Mouse (Mus musculus) stomach, embryonic 15.5 days (tissue): ENCODE measurements around the gene Tomm40l. TPM values are rescaled to one million over a fixed set of nuclear protein-coding genes. Genes with fewer than 3 reads are reported as not detected.

Experiments
- ATAC-seq: fragments of 200-750 bp; cut with Nextera tagmentation; 2 replicates; pipeline ENCODE4 v1.8.0; 2017; ENCODE audit warnings: low read depth, moderate number of reproducible peaks, moderate TSS enrichment; ENCODE audit not compliant: insufficient read depth, low FRiP score
- H3K27ac ChIP-seq: fragments of 300-500 bp; sonication (generic); 2 replicates; pipeline ENCODE4 v1.5.1; 2015; ENCODE audit warnings: mild to moderate bottlenecking, inconsistent platforms
- H3K27me3 ChIP-seq: fragments of 300-500 bp; sonication (generic); replicated peaks from 2 replicates; pipeline ENCODE4 v1.6.1; 2015; ENCODE audit warnings: inconsistent platforms
- H3K36me3 ChIP-seq: fragments of 300-500 bp; sonication (generic); 2 replicates; pipeline ENCODE4 v1.6.1; 2015; ENCODE audit warnings: inconsistent platforms
- H3K4me1 ChIP-seq: fragments of 300-500 bp; sonication (generic); 2 replicates; pipeline ENCODE4 v1.6.1; 2015; ENCODE audit warnings: inconsistent platforms
- H3K4me2 ChIP-seq: fragments of 300-500 bp; sonication (generic); 2 replicates; pipeline ENCODE4 v1.6.1; 2015; ENCODE audit warnings: mild to moderate bottlenecking, inconsistent platforms
- H3K4me3 ChIP-seq: fragments of 300-500 bp; sonication (generic); replicated peaks from 2 replicates; pipeline ENCODE4 v1.5.1; 2015; ENCODE audit warnings: inconsistent platforms
- H3K9ac ChIP-seq: fragments of 300-500 bp; sonication (generic); 2 replicates; pipeline ENCODE4 v1.6.1; 2015; ENCODE audit warnings: inconsistent platforms
- H3K9me3 ChIP-seq: fragments of 300-500 bp; sonication (generic); 2 replicates; pipeline ENCODE4 v1.6.1; 2016; ENCODE audit warnings: inconsistent platforms
- WGBS: fragments of 180-500 bp; shearing (Covaris S2); methylation state at CpG from one replicate; pipeline ENCODE4 v1.1.7; 2015; 5-methylcytosine and 5-hydroxymethylcytosine counted together
- polyA plus RNA-seq: library from polyadenylated mRNA; unstranded; fragments of >200 nt; fragmentation: Nextera tagmentation; extraction: Ambion mirVana; gene quantifications from 2 replicates; pipeline ENCODE4 v1.2.1, GENCODE M21; 2015

Gene Tomm40l
- polyA plus RNA-seq, 1 experiment from 2014 or later, result 22.4 TPM

DNA sequence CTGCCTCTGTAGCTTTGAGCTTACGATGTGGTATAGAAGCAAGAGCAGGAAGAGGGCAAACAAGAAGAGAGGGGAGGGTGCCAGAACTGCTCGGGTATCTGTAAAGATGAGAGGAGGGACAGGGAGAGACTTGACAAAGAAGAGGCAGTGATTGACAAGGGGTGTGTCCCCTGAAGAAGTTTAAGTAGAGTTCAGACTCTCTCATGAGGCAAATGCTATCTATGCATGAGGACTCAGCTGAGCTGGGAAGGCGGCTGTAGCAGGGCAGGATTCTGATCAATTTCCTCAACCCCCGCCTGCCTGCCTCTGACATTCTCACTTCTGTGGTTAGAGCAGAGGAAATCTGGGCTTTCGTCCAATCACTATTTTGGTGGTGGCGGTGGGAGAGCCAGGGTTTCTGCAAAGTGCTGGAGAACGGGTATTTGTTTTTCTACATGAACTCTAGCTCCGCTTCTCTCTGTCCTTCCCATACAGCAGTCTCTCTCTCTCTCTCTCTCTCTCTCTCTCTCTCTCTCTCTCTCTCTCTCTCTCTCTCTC lies 40.3 kb upstream of the Tomm40l start:
- peak overlapping the region; percentile 46 for H3K4me2 ChIP-seq
- peak overlapping the region; percentile 16 for H3K4me3 ChIP-seq
- H3K36me3 ChIP-seq, result no peaks in the 10 kb centered on the region
- H3K27me3 ChIP-seq, result no peaks in the 10 kb centered on the region
- peak overlapping the region; percentile 93 for H3K27ac ChIP-seq
- no peaks in the 10 kb centered on the region for H3K9me3 ChIP-seq
- H3K9ac ChIP-seq, result peak overlapping the region; percentile 22; the same call in 1 of the 2 replicates
- ATAC-seq, result peak; percentile 75; the same call in 1 of the 2 replicates
- peaks cover 13% of the 10 kb centered on the region; the same call in 1 of the 2 replicates for H3K4me1 ChIP-seq
- 1% methylated on average over 8 of the region's 8 CpGs for WGBS

DNA sequence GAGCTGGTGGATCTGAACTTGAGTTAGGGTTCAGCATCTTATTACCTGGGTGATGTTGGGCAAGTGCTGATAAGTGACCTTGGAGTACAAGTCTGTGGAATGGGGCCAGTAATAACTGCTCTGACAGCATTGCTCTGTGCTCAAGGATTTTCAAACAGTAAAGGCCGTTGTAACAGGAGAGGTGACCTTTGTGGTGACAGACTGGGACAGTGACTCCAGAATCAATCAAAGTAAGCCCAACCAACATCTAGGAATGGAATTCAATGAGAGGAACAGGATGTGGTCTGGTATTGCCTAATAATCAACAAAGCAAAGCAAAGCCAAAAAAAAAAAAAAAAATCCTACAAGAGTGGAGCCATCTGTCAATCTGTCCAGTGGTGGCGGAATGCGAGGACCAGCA lies 38.0 kb upstream of the Tomm40l start:
- no peaks in the 10 kb centered on the region for H3K27me3 ChIP-seq
- H3K36me3 ChIP-seq, result no peaks in the 10 kb centered on the region
- H3K4me1 ChIP-seq, result peaks cover 13% of the 10 kb centered on the region; the same call in 1 of the 2 replicates
- ATAC-seq, result no peak
- 42% methylated on average over 3 of the region's 3 CpGs for WGBS
- no peak overlapping the region for H3K4me3 ChIP-seq
- no peak overlapping the region for H3K4me2 ChIP-seq
- no peak overlapping the region for H3K9ac ChIP-seq
- no peaks in the 10 kb centered on the region for H3K9me3 ChIP-seq
- no peak overlapping the region for H3K27ac ChIP-seq

DNA sequence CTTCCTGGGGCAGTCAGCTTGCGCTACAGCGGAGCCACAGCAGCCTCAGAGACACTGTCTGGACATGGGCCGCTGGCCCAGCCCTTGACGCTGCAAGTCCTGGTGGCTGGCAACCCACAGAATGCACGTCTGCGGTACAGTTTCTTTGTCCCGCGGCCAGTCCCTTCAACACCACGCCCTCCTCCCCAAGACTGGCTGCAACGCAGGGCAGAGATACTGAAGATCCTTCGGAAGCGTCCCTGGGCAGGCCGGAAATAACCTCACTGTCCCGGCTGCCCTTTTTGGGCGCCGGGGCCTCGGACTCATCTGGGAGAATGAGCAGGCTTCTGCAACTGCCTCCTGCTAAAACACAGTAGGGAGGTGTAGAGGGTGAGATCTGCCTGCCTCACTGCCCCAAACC lies 36.6 kb upstream of the Tomm40l start:
- H3K4me3 ChIP-seq, result no peak overlapping the region
- ATAC-seq, result no peak

DNA sequence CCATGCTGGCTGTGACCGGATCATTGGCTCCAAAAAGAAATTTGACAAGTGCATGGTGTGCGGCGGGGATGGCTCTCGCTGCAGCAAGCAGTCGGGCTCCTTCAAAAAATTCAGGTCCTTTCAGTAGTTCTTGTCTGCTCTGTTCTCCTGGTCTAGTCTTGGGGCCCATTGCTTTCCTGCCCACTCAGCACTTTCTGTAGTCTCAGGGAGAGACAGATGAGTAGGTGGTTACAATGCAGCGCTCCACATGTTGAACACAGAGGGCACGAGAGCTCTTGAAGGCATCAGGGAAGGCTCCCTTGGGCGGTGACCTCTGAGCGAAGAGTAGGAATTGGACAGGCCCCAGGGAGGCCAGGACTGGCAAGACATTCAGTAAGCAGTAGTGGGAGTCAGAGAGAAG lies 35.5 kb upstream of the Tomm40l start:
- H3K4me2 ChIP-seq, result no peak overlapping the region
- no peak overlapping the region for H3K27ac ChIP-seq
- no peaks in the 10 kb centered on the region for H3K9me3 ChIP-seq
- no peak overlapping the region for H3K4me3 ChIP-seq
- no peak for ATAC-seq
- peaks cover 15% of the 10 kb centered on the region for H3K4me1 ChIP-seq
- H3K9ac ChIP-seq, result no peak overlapping the region
- no peaks in the 10 kb centered on the region for H3K27me3 ChIP-seq
- 83% methylated on average over 9 of the region's 9 CpGs for WGBS
- H3K36me3 ChIP-seq, result no peaks in the 10 kb centered on the region

More for the DNA sequence above, 36.6 kb upstream of the Tomm40l start:
- H3K27ac ChIP-seq, result no peak overlapping the region
- WGBS, result 74% methylated on average over 17 of the region's 17 CpGs
- no peak overlapping the region for H3K4me2 ChIP-seq
- no peaks in the 10 kb centered on the region for H3K36me3 ChIP-seq
- H3K9ac ChIP-seq, result no peak overlapping the region
- H3K4me1 ChIP-seq, result peaks cover 13% of the 10 kb centered on the region; the same call in 1 of the 2 replicates
- H3K27me3 ChIP-seq, result no peaks in the 10 kb centered on the region
- H3K9me3 ChIP-seq, result no peaks in the 10 kb centered on the region

DNA sequence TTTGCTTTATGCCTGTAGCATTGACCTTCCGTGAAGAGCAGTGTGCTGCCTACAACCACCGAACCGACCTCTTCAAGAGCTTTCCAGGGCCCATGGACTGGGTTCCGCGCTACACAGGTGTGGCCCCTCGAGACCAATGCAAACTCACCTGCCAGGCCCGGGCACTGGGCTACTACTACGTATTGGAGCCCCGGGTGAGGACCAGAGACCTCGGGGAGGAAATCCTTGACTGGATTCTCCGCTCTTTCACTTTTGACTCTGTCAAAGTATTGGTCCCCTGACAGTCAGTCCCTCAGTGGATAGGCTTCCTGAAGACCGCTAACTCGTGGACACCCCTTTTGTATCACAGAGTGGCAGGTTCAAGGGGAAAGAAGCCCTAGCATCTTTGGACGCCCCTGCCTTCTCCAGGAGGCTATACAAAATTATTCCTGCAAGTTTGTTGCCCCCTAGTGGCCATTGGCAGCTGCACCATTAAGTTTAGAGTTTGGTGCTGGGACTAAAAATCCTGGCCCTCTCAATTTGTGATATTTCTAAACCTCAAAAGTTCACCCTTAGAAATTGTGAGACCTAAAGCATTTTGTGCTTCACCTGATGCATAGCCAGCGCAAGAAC lies 34.7 kb upstream of the Tomm40l start:
- H3K4me1 ChIP-seq, result peaks cover 16% of the 10 kb centered on the region; the same call in 1 of the 2 replicates
- no peaks in the 10 kb centered on the region for H3K36me3 ChIP-seq
- H3K27ac ChIP-seq, result no peak overlapping the region
- ATAC-seq, result no peak
- H3K27me3 ChIP-seq, result no peaks in the 10 kb centered on the region
- no peak overlapping the region for H3K4me3 ChIP-seq
- H3K9ac ChIP-seq, result no peak overlapping the region
- 67% methylated on average over 15 of the region's 15 CpGs for WGBS
- no peaks in the 10 kb centered on the region for H3K9me3 ChIP-seq
- no peak overlapping the region for H3K4me2 ChIP-seq

DNA sequence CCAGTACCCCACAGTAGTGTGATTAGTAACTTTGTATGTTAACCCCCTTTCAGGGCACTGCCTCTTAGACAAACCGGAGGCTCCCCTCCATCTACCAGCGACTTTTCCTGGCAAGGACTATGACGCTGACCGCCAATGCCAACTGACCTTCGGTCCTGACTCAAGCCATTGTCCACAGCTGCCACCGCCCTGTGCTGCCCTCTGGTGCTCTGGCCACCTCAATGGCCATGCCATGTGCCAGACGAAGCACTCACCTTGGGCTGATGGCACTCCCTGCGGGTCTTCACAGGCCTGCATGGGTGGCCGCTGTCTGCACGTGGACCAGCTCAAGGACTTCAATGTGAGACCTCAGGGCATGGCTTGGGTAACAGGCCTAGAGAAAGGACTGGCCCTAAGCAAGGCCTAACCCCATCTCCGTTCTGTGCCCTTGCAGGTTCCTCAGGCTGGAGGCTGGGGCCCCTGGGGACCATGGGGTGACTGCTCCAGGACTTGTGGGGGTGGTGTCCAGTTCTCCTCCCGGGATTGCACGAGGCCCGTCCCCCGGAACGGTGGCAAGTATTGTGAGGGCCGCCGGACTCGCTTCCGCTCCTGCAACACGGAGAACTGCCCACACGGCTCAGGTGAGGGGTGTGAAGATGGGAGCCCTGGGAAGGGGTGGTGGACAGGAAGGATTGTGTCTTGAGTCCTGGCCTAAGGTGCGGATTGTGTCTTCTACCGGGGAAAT lies 33.9 kb upstream of the Tomm40l start:
- WGBS, result 89% methylated on average over 24 of the region's 24 CpGs
- H3K27ac ChIP-seq, result no peak overlapping the region
- no peaks in the 10 kb centered on the region for H3K36me3 ChIP-seq
- no peak for ATAC-seq
- H3K9me3 ChIP-seq, result no peaks in the 10 kb centered on the region
- no peak overlapping the region for H3K4me3 ChIP-seq
- peaks cover 23% of the 10 kb centered on the region for H3K4me1 ChIP-seq
- H3K4me2 ChIP-seq, result no peak overlapping the region
- no peak overlapping the region for H3K9ac ChIP-seq
- no peaks in the 10 kb centered on the region for H3K27me3 ChIP-seq

DNA sequence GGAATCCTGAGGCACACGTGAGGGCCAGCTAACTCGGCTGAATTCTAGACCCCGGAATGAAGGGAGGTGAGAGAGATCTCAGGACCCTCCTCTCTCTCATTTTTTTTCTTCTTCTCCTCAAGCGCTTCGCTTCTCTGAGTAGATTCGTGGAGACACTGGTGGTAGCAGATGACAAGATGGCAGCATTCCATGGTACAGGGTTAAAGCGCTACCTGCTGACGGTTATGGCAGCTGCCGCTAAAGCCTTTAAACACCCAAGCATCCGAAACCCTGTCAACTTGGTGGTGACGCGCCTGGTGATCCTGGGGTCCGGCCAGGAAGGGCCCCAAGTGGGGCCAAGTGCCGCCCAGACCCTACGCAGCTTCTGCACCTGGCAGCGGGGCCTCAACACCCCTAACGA lies 30.1 kb upstream of the Tomm40l start:
- ATAC-seq, result no peak
- Histone ChIP-seq H3K36me3 (no peaks in the 10 kb centered on the region), H3K9ac (no peak overlapping the region), H3K27ac (peak overlapping the region; percentile 78), H3K4me3 (peak overlapping the region; percentile 35), H3K4me2 (peak overlapping the region; percentile 66), H3K27me3 (no peaks in the 10 kb centered on the region), H3K9me3 (no peaks in the 10 kb centered on the region), H3K4me1 (peaks cover 43% of the 10 kb centered on the region)
- 60% methylated on average over 17 of the region's 17 CpGs for WGBS

DNA sequence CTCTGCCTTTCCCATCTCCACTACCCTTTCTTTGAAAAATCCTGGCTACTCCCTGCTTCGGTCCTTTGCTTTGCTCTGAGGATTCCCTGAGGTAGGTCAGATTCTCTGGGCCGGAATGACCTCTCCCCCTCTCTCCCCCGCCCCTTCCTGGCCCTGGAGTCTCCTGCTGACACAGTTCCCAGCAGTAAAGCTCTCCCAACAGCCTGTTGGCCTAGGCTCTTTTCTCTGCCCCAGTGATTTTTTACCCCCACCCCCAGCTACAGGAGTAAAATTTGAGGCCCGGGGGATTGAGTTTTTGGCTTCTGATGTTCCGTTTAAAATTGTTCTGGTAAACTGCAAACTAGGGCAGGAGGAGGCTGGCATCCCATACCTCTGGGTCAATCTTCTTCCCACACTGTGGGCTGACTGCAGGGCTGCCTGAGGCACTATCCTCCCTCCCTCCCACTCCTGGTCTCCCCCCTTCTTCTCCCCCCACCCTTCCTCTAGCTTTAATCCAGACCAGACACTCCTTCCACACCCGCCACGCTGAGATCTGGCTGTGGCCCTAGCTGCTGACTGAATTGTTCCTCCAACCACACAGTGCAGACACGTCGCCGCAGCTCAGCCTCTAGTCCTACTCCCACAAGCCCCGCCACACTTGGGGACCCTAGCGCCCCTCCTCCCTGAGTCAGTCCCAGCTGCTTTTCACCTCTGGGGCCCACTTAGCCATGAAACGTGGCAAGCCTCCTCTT lies 29.4 kb upstream of the Tomm40l start:
- Histone ChIP-seq H3K4me3 (peak overlapping the region; percentile 35), H3K27ac (peak overlapping the region; percentile 78), H3K9ac (no peak overlapping the region), H3K27me3 (no peaks in the 10 kb centered on the region), H3K4me1 (peaks cover 43% of the 10 kb centered on the region), H3K9me3 (no peaks in the 10 kb centered on the region), H3K4me2 (peak overlapping the region; percentile 66), H3K36me3 (no peaks in the 10 kb centered on the region)
- peak; percentile 41 for ATAC-seq
- WGBS, result 14% methylated on average over 13 of the region's 13 CpGs

DNA sequence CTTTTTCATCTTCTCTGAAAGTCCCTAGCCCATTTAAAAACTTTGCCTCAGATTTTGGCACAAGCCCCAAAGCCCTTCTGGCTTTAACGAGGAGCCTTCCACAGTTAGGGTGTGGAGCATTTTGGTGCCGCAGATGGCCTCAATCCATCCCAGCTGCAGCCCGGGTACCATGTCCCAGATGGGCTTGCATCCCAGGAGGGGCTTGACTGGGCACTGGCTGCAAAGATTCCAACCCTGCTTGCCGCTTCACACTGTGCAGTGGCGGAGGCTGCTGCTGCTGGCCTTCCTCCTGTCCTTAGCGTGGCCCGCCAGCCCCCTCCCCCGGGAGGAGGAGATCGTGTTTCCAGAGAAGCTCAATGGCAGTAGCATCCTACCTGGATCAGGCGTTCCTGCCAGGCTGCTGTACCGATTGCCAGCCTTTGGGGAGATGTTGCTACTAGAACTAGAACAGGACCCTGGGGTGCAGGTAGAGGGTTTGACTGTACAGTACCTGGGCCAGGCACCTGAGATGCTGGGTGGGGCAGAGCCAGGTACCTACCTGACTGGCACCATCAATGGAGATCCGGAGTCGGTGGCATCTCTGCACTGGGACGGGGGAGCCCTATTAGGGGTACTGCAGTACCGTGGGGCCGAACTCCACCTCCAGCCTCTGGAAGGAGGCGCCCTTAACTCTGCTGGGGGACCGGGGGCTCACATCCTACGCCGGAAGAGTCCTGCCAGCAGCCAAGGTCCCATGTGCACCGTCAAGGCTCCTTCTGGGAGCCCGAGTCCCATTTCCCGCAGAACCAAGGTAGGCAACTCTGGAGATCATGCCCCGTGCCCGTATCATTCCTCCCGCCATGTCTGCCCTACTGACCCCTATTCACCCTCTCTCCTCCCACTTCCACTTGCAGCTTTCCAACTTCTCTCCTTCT lies 28.6 kb upstream of the Tomm40l start, which contains the start of gene Ndufs2:
Gene Ndufs2, minus strand, starts transcription at position 709 of the 914 bp plus-strand sequence.
- Histone ChIP-seq H3K4me1 (peaks cover 48% of the 10 kb centered on the region), H3K27me3 (no peaks in the 10 kb centered on the region), H3K36me3 (no peaks in the 10 kb centered on the region), H3K27ac (peak within 1 kb of the TSS; percentile 78), H3K4me3 (peak within 1 kb of the TSS; percentile 35), H3K9ac (peak within 1 kb of the TSS; percentile 32), H3K4me2 (peak within 1 kb of the TSS; percentile 66), H3K9me3 (no peaks in the 10 kb centered on the region)
- no peak for ATAC-seq
- 24% methylated on average over 26 of the region's 26 CpGs for WGBS

DNA sequence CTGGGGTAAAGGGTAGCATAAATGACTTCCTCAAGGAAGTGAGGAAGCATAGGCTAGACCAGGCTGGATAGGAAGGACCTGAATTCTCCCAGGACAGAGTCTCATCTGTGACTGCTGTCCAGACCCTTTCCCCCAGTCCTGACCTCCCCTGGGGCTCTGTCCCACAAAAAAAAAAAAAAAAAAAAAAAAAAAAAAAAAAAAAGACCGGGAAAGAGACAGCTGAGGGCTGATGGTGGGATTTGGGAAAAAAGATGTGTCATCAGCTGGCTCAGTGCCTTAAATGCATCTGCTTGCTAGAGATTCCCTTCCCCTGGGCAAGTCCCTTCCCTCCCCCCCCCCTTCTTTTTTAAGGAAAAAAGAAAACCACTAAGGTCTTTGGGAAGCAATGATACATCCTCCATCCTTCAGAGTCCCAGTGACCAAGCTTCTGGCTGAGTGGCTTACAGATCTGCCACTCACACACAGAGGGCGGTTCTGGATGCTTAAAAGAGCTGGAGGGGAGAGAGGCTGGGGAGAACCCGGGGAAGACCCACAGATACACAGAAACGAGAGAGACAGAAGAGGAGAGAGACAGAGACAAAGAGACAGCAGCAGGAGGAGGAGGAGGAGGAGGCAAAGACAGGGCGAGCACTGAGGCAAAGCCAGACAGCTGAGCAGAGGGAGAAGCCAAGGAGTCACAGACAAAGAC lies 27.7 kb upstream of the Tomm40l start, which contains the start of gene Adamts4:
Gene Adamts4, plus strand, starts transcription at position 509 of the 688 bp plus-strand sequence.
- peaks cover 54% of the 10 kb centered on the region for H3K4me1 ChIP-seq
- peak within 1 kb of the TSS; percentile 66 for H3K4me2 ChIP-seq
- ATAC-seq, result no peak
- whole genome bisulfite sequencing, result 33% methylated on average over 5 of the region's 5 CpGs
- H3K4me3 ChIP-seq, result peak within 1 kb of the TSS; percentile 35
- H3K9ac ChIP-seq, result peak within 1 kb of the TSS; percentile 32
- H3K36me3 ChIP-seq, result no peaks in the 10 kb centered on the region
- peak within 1 kb of the TSS; percentile 78 for H3K27ac ChIP-seq
- H3K9me3 ChIP-seq, result no peaks in the 10 kb centered on the region
- no peaks in the 10 kb centered on the region for H3K27me3 ChIP-seq
